Mouse (Mus musculus) CH12.LX (cell line): ENCODE measurements around the gene Cep135. TPM values are rescaled to one million over a fixed set of nuclear protein-coding genes. Genes with fewer than 3 reads are reported as not detected.

Source experiments
- DNase-seq: peaks from one replicate; pipeline ENCODE4 v3.0.0-alpha.2; 2013; ENCODE audit errors: extremely low read depth
- H3K27ac ChIP-seq: 2 replicates; pipeline ENCODE4 v1.5.1; 2012; ENCODE audit warnings: low read depth, mild to moderate bottlenecking, control low read depth, moderate library complexity; ENCODE audit not compliant: insufficient read depth
- H3K27me3 ChIP-seq: replicated peaks from 2 replicates; pipeline ENCODE3; 2012; ENCODE audit warnings: inconsistent platforms
- H3K36me3 ChIP-seq, 2 experiments: replicated peaks in 1 of 2; 2 replicates each; pipeline versions ENCODE3 to v1.6.1; 2012; ENCODE audit warnings: inconsistent platforms in 1 of 2, low read length in 1 of 2, mild to moderate bottlenecking in 1 of 2, mixed read lengths in 1 of 2, moderate library complexity in 1 of 2; ENCODE audit not compliant: control insufficient read depth in 1 of 2, insufficient read depth in 1 of 2
- H3K4me1 ChIP-seq, 2 experiments: 2 replicates each; pipeline ENCODE4 v1.6.1; 2012; ENCODE audit warnings: inconsistent platforms in 1 of 2, moderate library complexity in 1 of 2; ENCODE audit not compliant: insufficient read depth in 2 of 2, control insufficient read depth in 1 of 2
- H3K4me2 ChIP-seq: 2 replicates; pipeline ENCODE4 v1.6.1; 2012; ENCODE audit warnings: low read depth, mild to moderate bottlenecking, control low read depth; ENCODE audit not compliant: poor library complexity, insufficient read depth, severe bottlenecking
- H3K4me3 ChIP-seq, 3 experiments: fragments of 150-350 bp in 1 of 3; sonication (generic) in 1 of 3; replicated peaks in 1 of 3; 2 replicates each; pipeline versions ENCODE3 to v1.5.1; 2011 to 2012; ENCODE audit warnings: low read depth in 2 of 3, low read length in 2 of 3, mild to moderate bottlenecking in 2 of 3, moderate library complexity in 2 of 3, control low read depth in 1 of 3, improper control_type of control experiment in 1 of 3, inconsistent platforms in 1 of 3, mixed read lengths in 1 of 3; ENCODE audit not compliant: poor library complexity in 1 of 3
- H3K79me2 ChIP-seq: replicated peaks from 2 replicates; pipeline ENCODE4 v1.6.1; 2012; ENCODE audit warnings: mild to moderate bottlenecking, moderate library complexity; ENCODE audit not compliant: control insufficient read depth, poor library complexity, insufficient read depth, severe bottlenecking; ENCODE audit errors: extremely low read depth
- H3K9ac ChIP-seq: 2 replicates; pipeline ENCODE4 v1.6.1; 2012; ENCODE audit warnings: low read depth, mild to moderate bottlenecking, control low read depth, moderate library complexity; ENCODE audit not compliant: insufficient read depth
- H3K9me3 ChIP-seq: replicated peaks from 2 replicates; pipeline ENCODE3; 2012; ENCODE audit warnings: low read length, inconsistent platforms, mixed read lengths
- CHD2 ChIP-seq: IDR thresholded peaks from 2 replicates; pipeline ENCODE4 v1.6.1; 2011; ENCODE audit warnings: low read length, improper control_type of control experiment
- CTCF ChIP-seq, 2 experiments: IDR thresholded peaks in 1 of 2; conservative IDR thresholded peaks in 1 of 2; 2 replicates each; pipeline ENCODE4 v1.5.1; 2011 to 2012; ENCODE audit warnings: low read depth in 2 of 2, low read length in 2 of 2, improper control_type of control experiment in 1 of 2, inconsistent platforms in 1 of 2, mild to moderate bottlenecking in 1 of 2, moderate library complexity in 1 of 2
- E2F4 ChIP-seq: IDR thresholded peaks from 2 replicates; pipeline ENCODE4 v1.6.1; 2011; ENCODE audit warnings: low read depth, low read length, improper control_type of control experiment; ENCODE audit not compliant: insufficient replicate concordance
- ELF1 ChIP-seq: IDR thresholded peaks from 2 replicates; pipeline ENCODE4 v1.6.1; 2014; ENCODE audit warnings: low read depth, mild to moderate bottlenecking, inconsistent platforms, low read length, improper control_type of control experiment
- EP300 ChIP-seq: IDR thresholded peaks from 2 replicates; pipeline ENCODE4 v1.6.1; 2011; ENCODE audit warnings: low read length, improper control_type of control experiment
- ETS1 ChIP-seq: conservative IDR thresholded peaks from 2 replicates; pipeline ENCODE4 v1.6.1; 2012; ENCODE audit warnings: low read depth, mild to moderate bottlenecking, inconsistent platforms, low read length, improper control_type of control experiment, moderate library complexity
- HCFC1 ChIP-seq: IDR thresholded peaks from 2 replicates; pipeline ENCODE4 v1.6.1; 2012; ENCODE audit warnings: low read depth, mild to moderate bottlenecking, inconsistent platforms, low read length, improper control_type of control experiment
- JUND ChIP-seq: conservative IDR thresholded peaks from 2 replicates; pipeline ENCODE4 v1.6.1; 2011; ENCODE audit warnings: low read depth, low read length, improper control_type of control experiment
- MEF2A ChIP-seq: IDR thresholded peaks from 2 replicates; pipeline ENCODE4 v1.6.1; 2014; ENCODE audit warnings: low read depth, mild to moderate bottlenecking, inconsistent platforms, low read length, improper control_type of control experiment, borderline replicate concordance
- MYC ChIP-seq: IDR thresholded peaks from 2 replicates; pipeline ENCODE4 v1.6.1; 2011; ENCODE audit warnings: low read depth, mild to moderate bottlenecking, improper control_type of control experiment, low read length
- NELFE ChIP-seq: IDR thresholded peaks from 2 replicates; pipeline ENCODE4 v1.6.1; 2011; ENCODE audit warnings: low read depth, low read length, improper control_type of control experiment
- RAD21 ChIP-seq: IDR thresholded peaks from 2 replicates; pipeline ENCODE4 v1.6.1; 2011; ENCODE audit warnings: low read depth, mild to moderate bottlenecking, low read length, improper control_type of control experiment, moderate library complexity
- RCOR1 ChIP-seq: conservative IDR thresholded peaks from 2 replicates; pipeline ENCODE4 v1.6.1; 2012; ENCODE audit warnings: low read depth, mild to moderate bottlenecking, inconsistent platforms, low read length, improper control_type of control experiment
- SMC3 ChIP-seq: IDR thresholded peaks from 2 replicates; pipeline ENCODE4 v1.6.1; 2011; ENCODE audit warnings: low read depth, low read length, improper control_type of control experiment
- TBP ChIP-seq: conservative IDR thresholded peaks from 2 replicates; pipeline ENCODE4 v1.6.1; 2011; ENCODE audit warnings: low read depth, low read length, improper control_type of control experiment
- dilution Hi-C: fragments of 300-500 bp; cut with MboI; formaldehyde crosslinking; loops from 2 replicates; pipeline ENCODE4 v1.14.3; 2020; ENCODE audit warnings: low sequenced_read_pairs; ENCODE audit not compliant: extremely low pct_unique_long_range_greater_than_20kb, extremely low pct_ligation_motif_present
- in situ Hi-C: fragments of 300-500 bp; cut with MboI; formaldehyde crosslinking; loops from 3 replicates; pipeline ENCODE4 v1.14.3; 2019; ENCODE audit warnings: low sequenced_read_pairs, low pct_ligation_motif_present, low pct_unique_long_range_greater_than_20kb, mixed read lengths
- polyA plus RNA-seq: library from polyadenylated mRNA; unstranded; fragments of >175 nt; gene quantifications from 2 replicates; pipeline ENCODE4 v1.2.1, GENCODE M21; 2012; ENCODE audit warnings: low read depth; ENCODE audit not compliant: insufficient read length
- total RNA-seq, 2 experiments: library from RNA; depleted of rRNA; stranded (reverse); fragments of 300-350 nt in 1 of 2; fragments of >200 nt in 1 of 2; gene quantifications; 2 replicates each; pipeline ENCODE4 v1.2.3; 2012 to 2014

Gene Cep135
- total and polyA plus RNA-seq, 3 experiments, result 8.0 to 12.1 (median 11.7) TPM

DNA sequence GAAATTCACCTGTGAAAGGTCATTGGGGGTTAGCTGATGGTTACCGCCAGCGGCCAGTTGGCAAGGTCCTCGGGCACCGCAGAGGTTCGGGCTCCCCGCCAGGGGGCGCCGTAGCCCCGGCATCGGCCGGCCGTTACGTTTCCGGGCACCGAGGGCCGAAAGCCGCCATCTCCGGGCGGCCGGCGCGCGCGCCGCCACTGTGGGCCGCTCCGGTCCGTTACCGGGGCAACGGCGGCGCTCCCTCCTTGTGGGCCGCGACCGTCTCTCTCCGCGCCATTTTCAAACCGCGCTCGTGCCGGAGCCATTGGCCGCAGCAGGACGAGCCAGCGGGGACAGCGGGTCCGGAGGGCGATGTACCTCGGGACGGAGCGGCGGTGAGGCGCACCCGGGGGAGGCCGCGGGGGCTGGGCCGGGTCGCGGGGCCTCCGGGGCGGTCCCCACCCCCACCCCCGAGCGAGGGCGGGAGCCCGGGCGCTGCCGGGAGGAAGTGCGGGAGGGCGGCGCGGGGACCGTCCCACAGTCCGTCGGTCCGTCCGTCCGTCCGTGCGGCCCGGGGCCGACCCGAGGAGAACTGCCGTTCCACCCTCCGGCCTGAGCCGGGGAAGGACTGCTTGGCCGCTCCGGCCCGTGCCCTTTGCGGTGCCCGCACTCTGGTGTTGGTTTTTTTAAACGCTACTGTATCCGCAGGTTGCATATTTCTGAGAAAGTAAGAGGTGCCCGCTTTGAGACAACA, at the start of gene Cep135 (continued):
- TF ChIP-seq HCFC1, result peak; percentile 89

DNA sequence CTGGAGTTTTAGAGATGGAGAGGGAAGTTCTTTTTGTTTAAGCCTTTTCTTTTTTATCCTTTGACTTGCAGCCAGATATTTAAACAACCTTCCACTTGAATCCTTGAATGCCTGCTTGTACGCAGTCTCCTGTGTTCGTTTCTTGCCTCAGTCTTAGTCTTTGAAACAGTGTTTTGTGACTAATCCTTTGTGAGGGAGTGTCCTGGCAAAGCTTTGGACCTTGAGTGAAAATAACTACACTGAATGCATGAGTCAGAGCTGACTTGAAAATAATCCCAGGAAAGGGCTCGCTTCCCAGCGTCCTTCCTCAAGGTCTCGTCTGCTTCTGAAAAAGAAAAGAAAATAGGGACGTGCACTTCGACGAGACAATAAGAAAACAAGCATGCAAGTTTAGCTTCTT, 48.3 kb upstream of the Cep135 start:
- H3K27me3 ChIP-seq, result no peaks in the 10 kb centered on the region
- H3K4me1 ChIP-seq, result no peaks in the 10 kb centered on the region
- H3K9ac ChIP-seq, result no peak overlapping the region
- DNase-seq, result no peak
- no peaks in the 10 kb centered on the region for H3K9me3 ChIP-seq
- H3K27ac ChIP-seq, result no peak overlapping the region
- in situ Hi-C loops, result no loop called here
- TF ChIP-seq CTCF (conservative IDR thresholded peaks at IDR 0.05 in 1 of 2, IDR thresholded peaks at IDR 0.05 in 1 of 2; ENCODE audit: low read depth in 2 of 2, low read length in 2 of 2) (no peak), CHD2 (no peak), MEF2A (no peak), NELFE (no peak), HCFC1 (no peak), EP300 (no peak), TBP (no peak), JUND (no peak), RCOR1 (no peak), ELF1 (no peak), SMC3 (no peak), ETS1 (no peak), MYC (no peak)
- no peak overlapping the region for H3K4me2 ChIP-seq
- dilution Hi-C loops, result no loop called here
- no peak overlapping the region for H3K4me3 ChIP-seq
- H3K36me3 ChIP-seq, result peaks cover 62 to 91% of the 10 kb centered on the region in 2 experiments
- no peaks in the 10 kb centered on the region; the same call in 1 of the 2 replicates for H3K79me2 ChIP-seq

DNA sequence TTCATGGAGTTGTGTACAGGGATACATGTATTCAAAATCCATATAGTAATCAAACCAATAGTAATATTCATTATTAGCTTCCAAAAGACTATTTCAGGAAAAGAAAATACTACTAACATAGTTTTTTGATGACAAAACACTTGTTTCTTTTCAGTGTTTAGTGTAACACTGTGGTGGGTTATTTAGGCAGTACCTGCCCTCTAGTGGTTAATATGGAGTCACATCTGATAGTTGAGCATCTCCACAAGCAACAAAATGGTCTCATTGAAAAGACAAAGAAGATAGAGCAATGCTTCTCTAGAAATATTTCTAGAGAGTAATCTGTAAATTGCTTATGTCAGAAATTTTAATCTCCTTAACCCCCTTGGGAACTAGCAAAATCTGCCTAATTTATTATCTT, 47.7 kb upstream of the Cep135 start:
- H3K4me3 ChIP-seq, result no peak overlapping the region
- H3K9me3 ChIP-seq, result no peaks in the 10 kb centered on the region
- dilution Hi-C loops, result no loop called here
- no peak for DNase-seq
- TF ChIP-seq SMC3, result peak; percentile 41
- no peak for TF ChIP-seq CHD2
- TF ChIP-seq E2F4, result no peak
- TF ChIP-seq CTCF (conservative IDR thresholded peaks at IDR 0.05 in 1 of 2, IDR thresholded peaks at IDR 0.05 in 1 of 2; ENCODE audit: low read depth in 2 of 2, low read length in 2 of 2), result peak in 1 of 2 experiments; percentile 63; a peak in 2 of 4 replicates
- peak; percentile 57 for TF ChIP-seq RAD21
- TF ChIP-seq NELFE, result no peak
- TF ChIP-seq, all 38 proteins: peak for 3
- Histone ChIP-seq H3K4me1 (no peaks in the 10 kb centered on the region), H3K36me3 (peaks cover 61 to 90% of the 10 kb centered on the region in 2 experiments), H3K27ac (no peak overlapping the region), H3K79me2 (no peaks in the 10 kb centered on the region; the same call in 1 of the 2 replicates), H3K9ac (no peak overlapping the region), H3K4me2 (no peak overlapping the region), H3K27me3 (no peaks in the 10 kb centered on the region)
- in situ Hi-C loops, result no loop called here
